Mouse (Mus musculus): Measurements from ENCODE around the gene Rreb1. TPM values are rescaled to one million over a fixed set of nuclear protein-coding genes. Genes with fewer than 3 reads are reported as not detected.

Rreb1 gene
- polyA plus RNA-seq, 1 experiment, result 4.6 TPM

DNA sequence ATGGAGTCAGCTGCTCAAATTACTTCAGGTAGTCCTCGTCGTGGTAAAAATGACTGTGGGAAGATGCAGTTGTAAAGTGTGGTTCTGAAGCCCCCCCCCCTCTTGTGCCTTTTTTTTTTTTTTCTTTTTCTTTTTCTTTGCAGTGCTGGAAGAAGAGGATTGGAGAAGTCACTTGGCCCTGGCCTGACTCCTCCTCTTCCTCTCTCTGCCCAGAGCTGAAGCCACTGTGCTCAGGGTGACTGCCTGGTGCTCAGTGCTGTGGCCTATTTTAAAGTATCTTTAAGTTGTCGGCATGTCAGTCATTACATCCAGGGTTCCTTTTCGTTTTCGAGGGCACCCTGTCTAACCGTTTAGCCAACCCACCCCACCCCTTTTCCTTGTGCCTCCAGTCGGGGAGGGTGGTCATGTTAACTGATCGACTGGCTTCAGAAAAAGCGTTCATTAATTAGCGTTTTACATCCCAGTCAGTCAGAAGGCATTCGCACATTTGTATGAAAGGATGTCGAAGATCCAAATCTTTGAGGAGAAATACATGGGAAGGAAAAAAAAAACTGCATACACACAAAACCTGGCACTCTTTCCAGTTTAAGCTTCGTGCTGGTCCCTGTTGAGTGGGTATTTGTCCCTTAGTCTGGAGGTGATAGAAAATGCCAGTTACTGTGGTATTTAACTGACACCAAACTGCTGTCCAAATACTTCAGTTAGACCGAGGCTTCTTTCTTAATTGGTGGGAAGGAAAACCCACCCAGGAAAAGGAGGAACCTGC, 76.4 kb downstream of the Rreb1 start:
- Histone ChIP-seq H3K4me3 (ENCODE audit: control insufficient read depth, low read depth, low read length) (peak overlapping the region; percentile 60), H3K27ac (ENCODE audit: control insufficient read depth, insufficient read depth, low read depth, low read length) (peak overlapping the region; percentile 86), H3K36me3 (ENCODE audit: control insufficient read depth, insufficient read depth, low read length) (no peaks in the 10 kb centered on the region), H3K27me3 (ENCODE audit: control insufficient read depth, insufficient read depth, low read length) (no peaks in the 10 kb centered on the region), H3K4me1 (ENCODE audit: control insufficient read depth, insufficient read depth, low read length) (peaks cover 18% of the 10 kb centered on the region)
- TF ChIP-seq POLR2A (IDR thresholded peaks at IDR 0.05; ENCODE audit: control insufficient read depth, low read depth, low read length), result no peak

GRCm38 (mm10) chr13:37855221-37855757, 77.1 kb downstream of the Rreb1 start:
- Histone ChIP-seq H3K4me3 (ENCODE audit: control insufficient read depth, low read depth, low read length) (no peak overlapping the region), H3K4me1 (ENCODE audit: control insufficient read depth, insufficient read depth, low read length) (peaks cover 18% of the 10 kb centered on the region)

GRCm38 (mm10) chr13:37855765-37856164, 77.6 kb downstream of the Rreb1 start:
- Histone ChIP-seq H3K4me3 (ENCODE audit: control insufficient read depth, low read depth, low read length) (no peak overlapping the region), H3K27me3 (ENCODE audit: control insufficient read depth, insufficient read depth, low read length) (no peaks in the 10 kb centered on the region), H3K27ac (ENCODE audit: control insufficient read depth, insufficient read depth, low read depth, low read length) (no peak overlapping the region), H3K4me1 (ENCODE audit: control insufficient read depth, insufficient read depth, low read length) (peaks cover 18% of the 10 kb centered on the region), H3K36me3 (ENCODE audit: control insufficient read depth, insufficient read depth, low read length) (no peaks in the 10 kb centered on the region)
- TF ChIP-seq CTCF (IDR thresholded peaks at IDR 0.05; ENCODE audit: control insufficient read depth, insufficient read depth, insufficient replicate concordance, low read depth, low read length) (no peak), POLR2A (IDR thresholded peaks at IDR 0.05; ENCODE audit: control insufficient read depth, low read depth, low read length) (no peak)

More at GRCm38 (mm10) chr13:37855221-37855757, 77.1 kb downstream of the Rreb1 start:
- TF ChIP-seq CTCF (IDR thresholded peaks at IDR 0.05; ENCODE audit: control insufficient read depth, insufficient read depth, insufficient replicate concordance, low read depth, low read length) (no peak), POLR2A (IDR thresholded peaks at IDR 0.05; ENCODE audit: control insufficient read depth, low read depth, low read length) (no peak)
- Histone ChIP-seq H3K36me3 (ENCODE audit: control insufficient read depth, insufficient read depth, low read length) (no peaks in the 10 kb centered on the region), H3K27ac (ENCODE audit: control insufficient read depth, insufficient read depth, low read depth, low read length) (no peak overlapping the region), H3K27me3 (ENCODE audit: control insufficient read depth, insufficient read depth, low read length) (no peaks in the 10 kb centered on the region)

GRCm38 (mm10) chr13:37856537-37856936, 78.3 kb downstream of the Rreb1 start:
- Histone ChIP-seq H3K36me3 (ENCODE audit: control insufficient read depth, insufficient read depth, low read length) (no peaks in the 10 kb centered on the region), H3K27me3 (ENCODE audit: control insufficient read depth, insufficient read depth, low read length) (no peaks in the 10 kb centered on the region), H3K27ac (ENCODE audit: control insufficient read depth, insufficient read depth, low read depth, low read length) (no peak overlapping the region), H3K4me1 (ENCODE audit: control insufficient read depth, insufficient read depth, low read length) (peaks cover 18% of the 10 kb centered on the region), H3K4me3 (ENCODE audit: control insufficient read depth, low read depth, low read length) (no peak overlapping the region)
- TF ChIP-seq POLR2A (IDR thresholded peaks at IDR 0.05; ENCODE audit: control insufficient read depth, low read depth, low read length) (no peak), CTCF (IDR thresholded peaks at IDR 0.05; ENCODE audit: control insufficient read depth, insufficient read depth, insufficient replicate concordance, low read depth, low read length) (no peak)

GRCm38 (mm10) chr13:37857284-37858065, 79.3 kb downstream of the Rreb1 start:
- Histone ChIP-seq H3K4me1 (ENCODE audit: control insufficient read depth, insufficient read depth, low read length) (peaks cover 18% of the 10 kb centered on the region), H3K27ac (ENCODE audit: control insufficient read depth, insufficient read depth, low read depth, low read length) (peak overlapping the region; percentile 85)

GRCm38 (mm10) chr13:37858066-37858501, 79.9 kb downstream of the Rreb1 start:
- TF ChIP-seq CTCF (IDR thresholded peaks at IDR 0.05; ENCODE audit: control insufficient read depth, insufficient read depth, insufficient replicate concordance, low read depth, low read length) (no peak), POLR2A (IDR thresholded peaks at IDR 0.05; ENCODE audit: control insufficient read depth, low read depth, low read length) (no peak)
- H3K27ac ChIP-seq (ENCODE audit: control insufficient read depth, insufficient read depth, low read depth, low read length), result peak overlapping the region; percentile 39
- peaks cover 18% of the 10 kb centered on the region for H3K4me1 ChIP-seq (ENCODE audit: control insufficient read depth, insufficient read depth, low read length)
- no peaks in the 10 kb centered on the region for H3K36me3 ChIP-seq (ENCODE audit: control insufficient read depth, insufficient read depth, low read length)
- H3K27me3 ChIP-seq (ENCODE audit: control insufficient read depth, insufficient read depth, low read length), result no peaks in the 10 kb centered on the region
- H3K4me3 ChIP-seq (ENCODE audit: control insufficient read depth, low read depth, low read length), result peak overlapping the region; percentile 89

More at GRCm38 (mm10) chr13:37857284-37858065, 79.3 kb downstream of the Rreb1 start:
- Histone ChIP-seq H3K27me3 (ENCODE audit: control insufficient read depth, insufficient read depth, low read length) (no peaks in the 10 kb centered on the region), H3K36me3 (ENCODE audit: control insufficient read depth, insufficient read depth, low read length) (no peaks in the 10 kb centered on the region), H3K4me3 (ENCODE audit: control insufficient read depth, low read depth, low read length) (peak overlapping the region; percentile 89)
- TF ChIP-seq POLR2A (IDR thresholded peaks at IDR 0.05; ENCODE audit: control insufficient read depth, low read depth, low read length), result peak; percentile 27
- TF ChIP-seq CTCF (IDR thresholded peaks at IDR 0.05; ENCODE audit: control insufficient read depth, insufficient read depth, insufficient replicate concordance, low read depth, low read length), result no peak

DNA sequence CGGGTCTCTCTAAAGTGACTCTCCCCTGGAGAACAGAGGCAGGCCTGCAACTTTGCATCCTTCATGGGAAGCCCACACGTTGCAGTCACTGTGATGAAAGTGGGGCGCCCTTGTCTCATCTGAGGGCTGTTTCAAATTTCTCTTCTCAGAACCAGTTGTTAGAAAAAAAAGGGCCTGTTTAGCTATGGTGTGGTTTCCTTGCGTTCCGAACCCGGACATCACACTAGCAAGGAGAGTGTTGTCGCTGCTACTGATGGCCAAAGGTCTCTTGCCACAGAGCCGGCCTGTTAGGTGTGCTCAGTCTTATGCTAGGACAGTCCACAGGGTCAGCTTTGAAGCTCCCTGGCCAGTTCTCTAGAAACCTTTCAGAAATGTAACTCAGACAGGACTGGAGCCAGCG, 80.3 kb downstream of the Rreb1 start:
- H3K4me3 ChIP-seq (ENCODE audit: control insufficient read depth, low read depth, low read length), result peak overlapping the region; percentile 89
- TF ChIP-seq POLR2A (IDR thresholded peaks at IDR 0.05; ENCODE audit: control insufficient read depth, low read depth, low read length), result no peak
- TF ChIP-seq CTCF (IDR thresholded peaks at IDR 0.05; ENCODE audit: control insufficient read depth, insufficient read depth, insufficient replicate concordance, low read depth, low read length), result no peak
- H3K4me1 ChIP-seq (ENCODE audit: control insufficient read depth, insufficient read depth, low read length), result peaks cover 18% of the 10 kb centered on the region
- no peaks in the 10 kb centered on the region for H3K27me3 ChIP-seq (ENCODE audit: control insufficient read depth, insufficient read depth, low read length)
- peak overlapping the region; percentile 39 for H3K27ac ChIP-seq (ENCODE audit: control insufficient read depth, insufficient read depth, low read depth, low read length)
- H3K36me3 ChIP-seq (ENCODE audit: control insufficient read depth, insufficient read depth, low read length), result no peaks in the 10 kb centered on the region
